Mouse (Mus musculus): Measurements from ENCODE around the gene Ociad1. TPM values are rescaled to one million over a fixed set of nuclear protein-coding genes. Genes with fewer than 3 reads are reported as not detected.

Gene Ociad1
- polyA plus RNA-seq, 1 experiment: 213 TPM

DNA sequence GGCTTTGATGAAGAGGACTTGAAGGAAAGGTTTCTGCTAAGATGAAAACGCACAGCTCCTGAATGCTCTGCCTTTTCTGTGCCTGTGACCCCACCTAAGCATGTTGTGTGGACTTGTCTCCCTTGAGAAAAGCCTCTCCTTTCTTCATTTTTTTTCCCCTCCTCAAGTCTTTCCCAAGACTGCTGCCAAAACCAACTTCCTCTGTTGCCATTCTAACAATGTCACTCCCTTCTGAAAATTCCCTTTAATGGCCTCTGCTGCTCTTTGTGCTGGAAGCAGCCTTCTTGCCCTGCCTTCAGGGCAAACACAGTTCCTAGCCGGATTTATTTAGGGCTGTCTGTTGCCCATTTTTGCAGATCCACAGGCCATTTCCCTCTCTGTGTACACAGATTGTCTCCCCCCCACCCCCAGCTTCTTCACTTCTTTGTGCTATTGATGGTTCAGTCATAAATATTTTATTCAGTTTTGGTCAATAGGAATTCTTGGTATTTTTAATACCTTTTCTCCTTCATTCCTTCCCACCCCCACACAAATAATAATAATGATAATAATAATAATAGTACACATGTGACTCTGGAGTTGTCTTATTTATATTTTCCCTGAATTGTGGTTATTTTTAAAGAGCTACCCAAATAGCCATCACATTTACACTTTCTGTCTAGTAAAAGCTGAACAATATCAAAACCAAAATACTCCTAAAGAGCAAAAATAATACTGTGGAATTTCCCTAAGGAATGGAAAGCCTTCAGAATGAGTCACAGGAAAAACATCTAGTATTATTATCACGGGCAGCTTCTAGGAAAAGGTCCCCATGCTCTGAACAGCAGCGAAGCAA, 12.6 kb upstream of the Ociad1 start:
- H3K36me3 ChIP-seq (ENCODE audit: control insufficient read depth, insufficient read depth): no peaks in the 10 kb centered on the region
- no peak overlapping the region for H3ac ChIP-seq (ENCODE audit: control insufficient read depth, insufficient read length)
- no peak for TF ChIP-seq MAX (IDR thresholded peaks at IDR 0.05; ENCODE audit: low read depth)
- no peak for TF ChIP-seq MYOG (IDR thresholded peaks at IDR 0.05; ENCODE audit: control insufficient read depth in 1 of 3, insufficient read depth in 1 of 3, insufficient read length in 2 of 3, low read depth in 2 of 3)
- no peak for TF ChIP-seq MYOD1 (IDR thresholded peaks at IDR 0.05; ENCODE audit: control insufficient read depth in 1 of 3, insufficient read length in 2 of 3, low read depth in 2 of 3)
- no peak for TF ChIP-seq POLR2AphosphoS2 (IDR thresholded peaks at IDR 0.05; ENCODE audit: insufficient read length, low read depth)
- TF ChIP-seq REST (IDR thresholded peaks at IDR 0.05; ENCODE audit: insufficient read depth, insufficient read length): no peak
- TF ChIP-seq SRF (IDR thresholded peaks at IDR 0.05; ENCODE audit: control insufficient read depth, insufficient read length, low read depth): no peak
- TF ChIP-seq POLR2A (IDR thresholded peaks at IDR 0.05; ENCODE audit: insufficient read length, low read depth): no peak
- TF ChIP-seq TCF12 (IDR thresholded peaks at IDR 0.05; ENCODE audit: insufficient read depth, poor library complexity, severe bottlenecking): no peak
- TF ChIP-seq E2F4 (IDR thresholded peaks at IDR 0.05; ENCODE audit: insufficient read depth): no peak
- no peak for TF ChIP-seq TCF3 (IDR thresholded peaks at IDR 0.05; ENCODE audit: insufficient read length, low read depth)
- no peak for TF ChIP-seq CEBPB (IDR thresholded peaks at IDR 0.05; ENCODE audit: insufficient read depth, poor library complexity, severe bottlenecking)
- no peak for TF ChIP-seq USF1 (IDR thresholded peaks at IDR 0.05; ENCODE audit: low read depth)
- no peaks in the 10 kb centered on the region for H3K27me3 ChIP-seq (ENCODE audit: control insufficient read depth, insufficient read depth, insufficient read length)
- H3K4me2 ChIP-seq (ENCODE audit: low read depth): peak overlapping the region; percentile 50
- H3K4me3 ChIP-seq: no peak overlapping the region
- no peaks in the 10 kb centered on the region for H3K79me2 ChIP-seq (ENCODE audit: control insufficient read depth, insufficient read depth)

DNA sequence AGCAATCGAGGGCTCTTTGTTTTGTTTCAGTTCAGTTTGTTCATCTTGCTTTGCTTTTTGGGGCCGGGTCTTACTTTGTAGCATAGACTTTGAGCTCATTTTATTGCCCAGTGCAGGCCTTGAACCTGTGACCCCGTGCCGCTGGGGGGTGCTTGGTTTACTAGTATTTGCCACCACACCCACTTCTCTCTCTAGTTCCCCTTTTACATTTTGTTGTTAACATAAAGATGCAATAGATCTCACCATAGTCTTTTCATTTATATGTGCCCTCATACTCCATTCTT, 12.1 kb upstream of the Ociad1 start:
- TF ChIP-seq USF1 (IDR thresholded peaks at IDR 0.05; ENCODE audit: low read depth) (no peak), POLR2A (IDR thresholded peaks at IDR 0.05; ENCODE audit: insufficient read length, low read depth) (no peak), REST (IDR thresholded peaks at IDR 0.05; ENCODE audit: insufficient read depth, insufficient read length) (no peak), SRF (IDR thresholded peaks at IDR 0.05; ENCODE audit: control insufficient read depth, insufficient read length, low read depth) (no peak), POLR2AphosphoS2 (IDR thresholded peaks at IDR 0.05; ENCODE audit: insufficient read length, low read depth) (no peak), TCF3 (IDR thresholded peaks at IDR 0.05; ENCODE audit: insufficient read length, low read depth) (no peak)
- Histone ChIP-seq H3K27me3 (ENCODE audit: control insufficient read depth, insufficient read depth, insufficient read length) (no peaks in the 10 kb centered on the region), H3K4me2 (ENCODE audit: low read depth) (peak overlapping the region; percentile 50), H3ac (ENCODE audit: control insufficient read depth, insufficient read length) (no peak overlapping the region), H3K79me2 (ENCODE audit: control insufficient read depth, insufficient read depth) (no peaks in the 10 kb centered on the region), H3K36me3 (ENCODE audit: control insufficient read depth, insufficient read depth) (no peaks in the 10 kb centered on the region), H3K4me3 (no peak overlapping the region)

DNA sequence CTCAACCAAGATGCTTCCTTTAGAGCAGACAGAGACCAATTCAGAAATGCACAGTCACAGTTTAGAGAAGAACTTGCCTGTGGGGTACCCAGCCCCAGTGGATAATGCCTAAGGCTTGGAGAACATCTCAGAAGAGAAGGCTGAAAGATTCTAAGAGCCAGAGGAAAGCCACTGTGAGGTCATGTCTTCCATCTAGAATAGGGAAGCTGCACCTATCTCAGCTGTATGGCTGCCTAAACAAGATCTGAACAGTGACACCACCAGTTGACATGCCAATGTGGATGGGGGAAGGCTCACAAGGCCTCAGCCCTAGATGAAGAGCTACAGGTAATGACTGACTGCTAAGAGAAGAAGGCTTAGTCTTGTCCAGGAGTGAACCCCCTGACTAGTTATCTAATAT, 8.5 kb upstream of the Ociad1 start:
- Histone ChIP-seq H3K27me3 (ENCODE audit: control insufficient read depth, insufficient read depth, insufficient read length) (no peaks in the 10 kb centered on the region), H3K4me2 (ENCODE audit: low read depth) (no peak overlapping the region), H3K4me3 (no peak overlapping the region), H3K79me2 (ENCODE audit: control insufficient read depth, insufficient read depth) (no peaks in the 10 kb centered on the region), H3K36me3 (ENCODE audit: control insufficient read depth, insufficient read depth) (no peaks in the 10 kb centered on the region), H3ac (ENCODE audit: control insufficient read depth, insufficient read length) (no peak overlapping the region)
- no peak for TF ChIP-seq USF1 (IDR thresholded peaks at IDR 0.05; ENCODE audit: low read depth)
- no peak for TF ChIP-seq POLR2AphosphoS2 (IDR thresholded peaks at IDR 0.05; ENCODE audit: insufficient read length, low read depth)
- TF ChIP-seq MYOG (IDR thresholded peaks at IDR 0.05; ENCODE audit: control insufficient read depth in 1 of 3, insufficient read depth in 1 of 3, insufficient read length in 2 of 3, low read depth in 2 of 3): no peak
- no peak for TF ChIP-seq REST (IDR thresholded peaks at IDR 0.05; ENCODE audit: insufficient read depth, insufficient read length)
- TF ChIP-seq SRF (IDR thresholded peaks at IDR 0.05; ENCODE audit: control insufficient read depth, insufficient read length, low read depth): no peak
- no peak for TF ChIP-seq POLR2A (IDR thresholded peaks at IDR 0.05; ENCODE audit: insufficient read length, low read depth)

DNA sequence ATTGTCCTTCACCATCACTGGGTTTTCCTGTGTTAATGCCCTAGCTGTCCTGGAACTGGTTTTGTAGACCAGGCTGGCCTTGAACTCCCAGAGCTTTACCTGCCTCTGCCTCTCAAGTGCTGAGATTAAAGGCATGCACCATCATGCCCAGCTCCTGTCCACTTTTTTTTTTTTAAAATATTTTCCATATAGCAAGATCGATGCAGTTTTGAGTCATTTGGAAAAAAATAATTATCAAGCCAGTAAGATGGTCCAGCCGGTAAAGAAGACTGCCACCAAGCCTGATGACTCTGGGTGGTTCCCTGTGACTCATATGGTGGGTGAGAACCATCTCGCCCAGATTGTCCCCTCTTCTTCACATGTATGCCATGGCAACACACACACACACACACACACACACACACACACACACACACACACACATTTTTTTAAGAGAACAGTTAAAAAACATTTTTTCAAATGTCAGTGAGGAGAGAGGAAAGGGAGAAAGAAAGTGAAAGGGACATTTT, 7.1 kb upstream of the Ociad1 start:
- no peak for TF ChIP-seq MYOD1 (IDR thresholded peaks at IDR 0.05; ENCODE audit: control insufficient read depth in 1 of 3, insufficient read length in 2 of 3, low read depth in 2 of 3)
- no peak for TF ChIP-seq REST (IDR thresholded peaks at IDR 0.05; ENCODE audit: insufficient read depth, insufficient read length)
- no peak for TF ChIP-seq TCF3 (IDR thresholded peaks at IDR 0.05; ENCODE audit: insufficient read length, low read depth)
- no peak for TF ChIP-seq SRF (IDR thresholded peaks at IDR 0.05; ENCODE audit: control insufficient read depth, insufficient read length, low read depth)
- no peak for TF ChIP-seq USF1 (IDR thresholded peaks at IDR 0.05; ENCODE audit: low read depth)
- TF ChIP-seq POLR2AphosphoS2 (IDR thresholded peaks at IDR 0.05; ENCODE audit: insufficient read length, low read depth): no peak
- TF ChIP-seq TCF12 (IDR thresholded peaks at IDR 0.05; ENCODE audit: insufficient read depth, poor library complexity, severe bottlenecking): no peak
- TF ChIP-seq E2F4 (IDR thresholded peaks at IDR 0.05; ENCODE audit: insufficient read depth): no peak
- no peak for TF ChIP-seq CEBPB (IDR thresholded peaks at IDR 0.05; ENCODE audit: insufficient read depth, poor library complexity, severe bottlenecking)
- TF ChIP-seq POLR2A (IDR thresholded peaks at IDR 0.05; ENCODE audit: insufficient read length, low read depth): no peak
- no peak for TF ChIP-seq MAX (IDR thresholded peaks at IDR 0.05; ENCODE audit: low read depth)
- no peak for TF ChIP-seq MYOG (IDR thresholded peaks at IDR 0.05; ENCODE audit: control insufficient read depth in 1 of 3, insufficient read depth in 1 of 3, insufficient read length in 2 of 3, low read depth in 2 of 3)
- H3ac ChIP-seq (ENCODE audit: control insufficient read depth, insufficient read length): no peak overlapping the region
- H3K79me2 ChIP-seq (ENCODE audit: control insufficient read depth, insufficient read depth): no peaks in the 10 kb centered on the region
- no peaks in the 10 kb centered on the region for H3K36me3 ChIP-seq (ENCODE audit: control insufficient read depth, insufficient read depth)
- H3K4me2 ChIP-seq (ENCODE audit: low read depth): no peak overlapping the region
- H3K27me3 ChIP-seq (ENCODE audit: control insufficient read depth, insufficient read depth, insufficient read length): no peaks in the 10 kb centered on the region
- no peak overlapping the region for H3K4me3 ChIP-seq

DNA sequence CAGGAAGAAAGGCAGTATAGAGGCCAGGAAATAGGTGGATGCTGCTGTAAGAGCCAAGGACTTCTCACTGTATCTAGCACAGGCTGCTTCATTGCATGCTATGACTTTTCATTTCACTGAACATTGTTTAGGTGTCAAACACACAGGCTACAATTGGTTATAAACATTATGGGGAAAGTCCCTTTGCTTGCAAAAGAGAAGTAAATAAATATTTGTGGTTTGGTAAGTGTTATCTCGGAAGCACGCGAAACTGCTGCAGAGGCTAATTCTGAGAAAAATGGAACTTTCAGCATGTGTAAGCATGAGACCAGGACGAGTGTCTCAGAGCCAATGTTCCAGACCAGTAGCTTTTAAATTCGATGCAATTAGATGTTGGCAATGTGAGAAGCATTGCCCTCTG, 6.0 kb upstream of the Ociad1 start:
- Histone ChIP-seq H3ac (ENCODE audit: control insufficient read depth, insufficient read length) (no peak overlapping the region), H3K4me3 (no peak overlapping the region), H3K36me3 (ENCODE audit: control insufficient read depth, insufficient read depth) (no peaks in the 10 kb centered on the region), H3K27me3 (ENCODE audit: control insufficient read depth, insufficient read depth, insufficient read length) (no peaks in the 10 kb centered on the region), H3K4me2 (ENCODE audit: low read depth) (no peak overlapping the region), H3K79me2 (ENCODE audit: control insufficient read depth, insufficient read depth) (no peaks in the 10 kb centered on the region)
- TF ChIP-seq SRF (IDR thresholded peaks at IDR 0.05; ENCODE audit: control insufficient read depth, insufficient read length, low read depth): no peak
